Mouse (Mus musculus) left cerebral cortex, postnatal 4 days (tissue): ENCODE data around the gene Lrrc46. TPM values are rescaled to one million over a fixed set of nuclear protein-coding genes. Genes with fewer than 3 reads are reported as not detected.

Experiments used
- DNase-seq: peaks from one replicate; pipeline ENCODE4 v3.0.0-alpha.2; 2022
- intact Hi-C: fragments of 180-260 bp; cut with DNase I; formaldehyde crosslinking; loops from one replicate; pipeline ENCODE4 v1.15.1; 2025
- total RNA-seq, 2 experiments: library from RNA; stranded (reverse); gene quantifications; 2 replicates each; pipeline ENCODE4 v1.2.3; 2021

Lrrc46 gene
- total RNA-seq, 2 experiments from 2014 or later, result 1.0 to 1.5 TPM

GRCm38 (mm10) chr11:97017696-97018582, 23.3 kb downstream of the Lrrc46 start:
- DNase-seq, result no peak
- intact Hi-C loops, result no loop called here

- intact Hi-C loops, result no loop called here
- no peak for DNase-seq
Measured at GRCm38 (mm10) chr11:97013121-97013670, 28.0 kb downstream of the Lrrc46 start, which contains the start of gene Sp6. TSS of gene Sp6 (plus strand) at chr11:97013394.

- intact Hi-C loops, result no loop called here
- DNase-seq, result no peak
Measured at GRCm38 (mm10) chr11:97009198-97009790, 31.9 kb downstream of the Lrrc46 start.

GRCm38 (mm10) chr11:97007093-97007794, 34.0 kb downstream of the Lrrc46 start:
- intact Hi-C loops, result no loop called here
- no peak for DNase-seq

- intact Hi-C loops, result no loop called here
Measured at GRCm38 (mm10) chr11:97003170-97003569, 38.0 kb downstream of the Lrrc46 start.

GRCm38 (mm10) chr11:96997380-96997956, 43.7 kb downstream of the Lrrc46 start:
- intact Hi-C loops, result no loop called here
- peak; percentile 41 for DNase-seq

More at GRCm38 (mm10) chr11:97003170-97003569, 38.0 kb downstream of the Lrrc46 start:
- DNase-seq, result no peak

- DNase-seq, result no peak
- intact Hi-C loops, result no loop called here
Measured at GRCm38 (mm10) chr11:96996773-96997379, 44.3 kb downstream of the Lrrc46 start.

GRCm38 (mm10) chr11:96995836-96996772, 45.1 kb downstream of the Lrrc46 start:
- no peak for DNase-seq
- intact Hi-C loops, result no loop called here

- intact Hi-C loops, result no loop called here
- DNase-seq, result no peak
Measured at GRCm38 (mm10) chr11:96995031-96995430, 46.2 kb downstream of the Lrrc46 start.

- intact Hi-C loops, result no loop called here
- no peak for DNase-seq
Measured at GRCm38 (mm10) chr11:96992722-96993311, 48.4 kb downstream of the Lrrc46 start.

GRCm38 (mm10) chr11:96991501-96991900, 49.7 kb downstream of the Lrrc46 start:
- no peak for DNase-seq
- intact Hi-C loops, result no loop called here

- no peak for DNase-seq
- intact Hi-C loops, result no loop called here
Measured at GRCm38 (mm10) chr11:96987873-96988655, 53.1 kb downstream of the Lrrc46 start.

GRCm38 (mm10) chr11:96986463-96986862, 54.7 kb downstream of the Lrrc46 start:
- DNase-seq, result no peak
- intact Hi-C loops, result no loop called here

- intact Hi-C loops, result no loop called here
- DNase-seq, result no peak
Measured at GRCm38 (mm10) chr11:96984903-96985302, 56.3 kb downstream of the Lrrc46 start.
